Mouse (Mus musculus) limb, embryonic 11.5 days (tissue): ENCODE data around the gene Scai. TPM values are rescaled to one million over a fixed set of nuclear protein-coding genes. Genes with fewer than 3 reads are reported as not detected.

Experiments
- ATAC-seq: fragments of 200-750 bp; cut with Nextera tagmentation; 2 replicates; pipeline ENCODE4 v1.8.0; 2017; ENCODE audit warnings: low read depth; ENCODE audit not compliant: insufficient number of reproducible peaks, low FRiP score, low TSS enrichment
- DNase-seq: peaks from one replicate; pipeline ENCODE4 v3.0.0-alpha.2; 2015; ENCODE audit warnings: low spot score
- H3K27ac ChIP-seq: fragments of 300-500 bp; sonication (generic); replicated peaks from 2 replicates; pipeline ENCODE4 v1.5.1; 2014; ENCODE audit warnings: low read depth, mild to moderate bottlenecking, low read length
- H3K27me3 ChIP-seq: fragments of 300-500 bp; sonication (generic); 2 replicates; pipeline ENCODE4 v1.6.1; 2014; ENCODE audit warnings: mild to moderate bottlenecking, low read length, mixed read lengths; ENCODE audit not compliant: control insufficient read depth, insufficient read depth
- H3K36me3 ChIP-seq: fragments of 300-500 bp; sonication (generic); 2 replicates; pipeline ENCODE4 v1.6.1; 2014; ENCODE audit warnings: mild to moderate bottlenecking, low read length, moderate library complexity, mixed read lengths; ENCODE audit not compliant: control insufficient read depth, insufficient read depth
- H3K4me1 ChIP-seq: fragments of 300-500 bp; sonication (generic); 2 replicates; pipeline ENCODE4 v1.6.1; 2014; ENCODE audit warnings: low read length, mixed read lengths; ENCODE audit not compliant: control insufficient read depth, insufficient read depth
- H3K4me2 ChIP-seq: fragments of 300-500 bp; sonication (generic); 2 replicates; pipeline ENCODE4 v1.6.1; 2014; ENCODE audit warnings: low read depth, mild to moderate bottlenecking, moderate library complexity; ENCODE audit not compliant: severe bottlenecking
- H3K4me3 ChIP-seq: fragments of 300-500 bp; sonication (generic); 2 replicates; pipeline ENCODE4 v1.5.1; 2014; ENCODE audit warnings: low read depth, low read length
- H3K9ac ChIP-seq: fragments of 300-500 bp; sonication (generic); 2 replicates; pipeline ENCODE4 v1.6.1; 2014; ENCODE audit warnings: mild to moderate bottlenecking, low read length
- H3K9me3 ChIP-seq: fragments of 300-500 bp; sonication (generic); 2 replicates; pipeline ENCODE4 v1.6.1; 2016; ENCODE audit warnings: low read length; ENCODE audit not compliant: control insufficient read depth
- WGBS: fragments of 180-500 bp; shearing (Covaris S2); extraction: QIAGEN DNeasy Blood & Tissue Kit; methylation state at CpG from one replicate; pipeline ENCODE4 v1.1.7; 2014; 5-methylcytosine and 5-hydroxymethylcytosine counted together
- polyA plus RNA-seq: library from polyadenylated mRNA; unstranded; fragments of >200 nt; fragmentation: Nextera tagmentation; extraction: Ambion mirVana; gene quantifications from 2 replicates; pipeline ENCODE4 v1.2.1, GENCODE M21; 2014

Gene Scai
- polyA plus RNA-seq, 1 experiment from 2014 or later: 11.4 TPM

GRCm38 (mm10) chr2:39150943-39151342, 39.6 kb downstream of the Scai start:
- no peaks in the 10 kb centered on the region for H3K4me1 ChIP-seq
- no peaks in the 10 kb centered on the region for H3K36me3 ChIP-seq
- H3K4me2 ChIP-seq: no peak overlapping the region
- H3K9ac ChIP-seq: no peak overlapping the region
- no peaks in the 10 kb centered on the region for H3K27me3 ChIP-seq
- no peaks in the 10 kb centered on the region for H3K9me3 ChIP-seq
- DNase-seq: no peak
- WGBS: 79% methylated on average over 2 of the region's 2 CpGs
- no peak overlapping the region for H3K27ac ChIP-seq
- H3K4me3 ChIP-seq: no peak overlapping the region
- no peak for ATAC-seq

GRCm38 (mm10) chr2:39148075-39148474, 42.5 kb downstream of the Scai start:
- WGBS: 40% methylated on average over 2 of the region's 2 CpGs
- no peak for ATAC-seq
- H3K27ac ChIP-seq: no peak overlapping the region
- no peak overlapping the region for H3K4me2 ChIP-seq
- DNase-seq: no peak
- no peaks in the 10 kb centered on the region for H3K27me3 ChIP-seq
- H3K9me3 ChIP-seq: no peaks in the 10 kb centered on the region
- H3K9ac ChIP-seq: no peak overlapping the region
- no peaks in the 10 kb centered on the region for H3K36me3 ChIP-seq
- H3K4me1 ChIP-seq: no peaks in the 10 kb centered on the region
- H3K4me3 ChIP-seq: no peak overlapping the region

GRCm38 (mm10) chr2:39146469-39146868, 44.1 kb downstream of the Scai start:
- no peak overlapping the region for H3K27ac ChIP-seq
- no peak for DNase-seq
- no peak overlapping the region for H3K4me2 ChIP-seq

GRCm38 (mm10) chr2:39142357-39142948, 48.1 kb downstream of the Scai start:
- WGBS: 95% methylated on average over 3 of the region's 3 CpGs
- Histone ChIP-seq H3K36me3 (no peaks in the 10 kb centered on the region), H3K4me3 (no peak overlapping the region), H3K4me2 (no peak overlapping the region), H3K27ac (no peak overlapping the region), H3K9ac (no peak overlapping the region), H3K9me3 (no peaks in the 10 kb centered on the region), H3K4me1 (no peaks in the 10 kb centered on the region), H3K27me3 (no peaks in the 10 kb centered on the region)
- no peak for ATAC-seq
- DNase-seq: no peak

More at GRCm38 (mm10) chr2:39146469-39146868, 44.1 kb downstream of the Scai start:
- Histone ChIP-seq H3K4me3 (no peak overlapping the region), H3K9me3 (no peaks in the 10 kb centered on the region), H3K27me3 (no peaks in the 10 kb centered on the region), H3K9ac (no peak overlapping the region), H3K4me1 (no peaks in the 10 kb centered on the region), H3K36me3 (no peaks in the 10 kb centered on the region)
- 95% methylated on average over 1 of the region's 1 CpGs for WGBS
- ATAC-seq: no peak

GRCm38 (mm10) chr2:39140586-39141455, 49.7 kb downstream of the Scai start:
- Histone ChIP-seq H3K27me3 (no peaks in the 10 kb centered on the region), H3K27ac (no peak overlapping the region), H3K4me2 (no peak overlapping the region), H3K9me3 (no peaks in the 10 kb centered on the region), H3K4me3 (no peak overlapping the region), H3K4me1 (no peaks in the 10 kb centered on the region), H3K9ac (no peak overlapping the region), H3K36me3 (no peaks in the 10 kb centered on the region)
- no peak for ATAC-seq
- DNase-seq: no peak
- WGBS: 93% methylated on average over 7 of the region's 7 CpGs

GRCm38 (mm10) chr2:39129526-39130326, 60.8 kb downstream of the Scai start:
- Histone ChIP-seq H3K4me1 (no peaks in the 10 kb centered on the region), H3K4me3 (no peak overlapping the region), H3K9me3 (no peaks in the 10 kb centered on the region), H3K27ac (no peak overlapping the region), H3K9ac (no peak overlapping the region), H3K4me2 (no peak overlapping the region), H3K27me3 (no peaks in the 10 kb centered on the region), H3K36me3 (no peaks in the 10 kb centered on the region)
- ATAC-seq (no peak), DNase-seq (no peak)
- WGBS: 89% methylated on average over 3 of the region's 3 CpGs

- H3K36me3 ChIP-seq: no peaks in the 10 kb centered on the region
- H3K4me3 ChIP-seq: no peak overlapping the region
- WGBS: 82% methylated on average over 5 of the region's 5 CpGs
- H3K4me2 ChIP-seq: no peak overlapping the region
- H3K27me3 ChIP-seq: no peaks in the 10 kb centered on the region
- ATAC-seq (no peak), DNase-seq (no peak)
- no peaks in the 10 kb centered on the region for H3K9me3 ChIP-seq
- no peak overlapping the region for H3K9ac ChIP-seq
- no peak overlapping the region for H3K27ac ChIP-seq
- no peaks in the 10 kb centered on the region for H3K4me1 ChIP-seq
Measured at GRCm38 (mm10) chr2:39124167-39124566, 66.4 kb downstream of the Scai start.

GRCm38 (mm10) chr2:39121137-39121536, 69.4 kb downstream of the Scai start:
- no peak overlapping the region for H3K9ac ChIP-seq
- no peak for DNase-seq
- no peaks in the 10 kb centered on the region for H3K27me3 ChIP-seq
- WGBS: 88% methylated on average over 5 of the region's 5 CpGs
- H3K36me3 ChIP-seq: no peaks in the 10 kb centered on the region
- ATAC-seq: no peak
- H3K4me2 ChIP-seq: no peak overlapping the region
- no peak overlapping the region for H3K4me3 ChIP-seq
- no peaks in the 10 kb centered on the region for H3K4me1 ChIP-seq
- H3K27ac ChIP-seq: no peak overlapping the region
- H3K9me3 ChIP-seq: no peaks in the 10 kb centered on the region
